Mouse (Mus musculus) kidney, embryonic 14.5 days (tissue): Measurements from ENCODE around the gene Ddx42. TPM values are rescaled to one million over a fixed set of nuclear protein-coding genes. Genes with fewer than 3 reads are reported as not detected.
"Not testable (repeated sequence)": the region's sequence is repeated elsewhere in the genome, so short reads cannot be mapped to it uniquely, and the experiment has no call there.

ENCODE experiments used
- ATAC-seq: fragments of 200-750 bp; cut with Nextera tagmentation; 2 replicates; pipeline ENCODE4 v1.8.0; 2017; ENCODE audit warnings: moderate number of reproducible peaks, mild to moderate bottlenecking, moderate TSS enrichment, moderate library complexity; ENCODE audit not compliant: low FRiP score, low TSS enrichment
- H3K27ac ChIP-seq: fragments of 300-500 bp; sonication (generic); 2 replicates; pipeline ENCODE4 v1.5.1; 2014; ENCODE audit warnings: low read depth, mild to moderate bottlenecking, low read length, moderate library complexity, mixed read lengths
- H3K27me3 ChIP-seq: fragments of 300-500 bp; sonication (generic); 2 replicates; pipeline ENCODE4 v1.6.1; 2014; ENCODE audit warnings: mild to moderate bottlenecking, low read length; ENCODE audit not compliant: control insufficient read depth, insufficient read depth
- H3K36me3 ChIP-seq: fragments of 300-500 bp; sonication (generic); 2 replicates; pipeline ENCODE4 v1.6.1; 2014; ENCODE audit warnings: low read length, mixed read lengths; ENCODE audit not compliant: control insufficient read depth, insufficient read depth
- H3K4me1 ChIP-seq: fragments of 300-500 bp; sonication (generic); 2 replicates; pipeline ENCODE4 v1.6.1; 2014; ENCODE audit warnings: low read length, mixed read lengths; ENCODE audit not compliant: control insufficient read depth, insufficient read depth
- H3K4me2 ChIP-seq: fragments of 300-500 bp; sonication (generic); replicated peaks from 2 replicates; pipeline ENCODE4 v1.6.1; 2014; ENCODE audit warnings: low read depth, mild to moderate bottlenecking, low read length
- H3K4me3 ChIP-seq: fragments of 300-500 bp; sonication (generic); 2 replicates; pipeline ENCODE4 v1.5.1; 2014; ENCODE audit warnings: mild to moderate bottlenecking, low read length
- H3K9ac ChIP-seq: fragments of 300-500 bp; sonication (generic); 2 replicates; pipeline ENCODE4 v1.6.1; 2014; ENCODE audit warnings: low read depth, mild to moderate bottlenecking, low read length, moderate library complexity
- H3K9me3 ChIP-seq: fragments of 300-500 bp; sonication (generic); 2 replicates; pipeline ENCODE4 v1.6.1; 2016; ENCODE audit warnings: low read length; ENCODE audit not compliant: control insufficient read depth
- WGBS: fragments of 180-500 bp; shearing (Covaris S2); extraction: QIAGEN DNeasy Blood & Tissue Kit; methylation state at CpG from one replicate; pipeline ENCODE4 v1.1.7; 2014; 5-methylcytosine and 5-hydroxymethylcytosine counted together
- polyA plus RNA-seq: library from polyadenylated mRNA; unstranded; fragments of >200 nt; fragmentation: Nextera tagmentation; extraction: Ambion mirVana; gene quantifications from 2 replicates; pipeline ENCODE4 v1.2.1, GENCODE M21; 2014

Ddx42 gene
- polyA plus RNA-seq, 1 experiment from 2014 or later, result 71.8 TPM

GRCm38 (mm10) chr11:106215450-106215859 is 1.3 kb upstream of the Ddx42 start:
- H3K4me1 ChIP-seq, result peaks cover 13% of the 10 kb centered on the region
- no peaks in the 10 kb centered on the region for H3K27me3 ChIP-seq
- peak overlapping the region; percentile 99 for H3K4me3 ChIP-seq
- H3K9me3 ChIP-seq, result no peaks in the 10 kb centered on the region
- peaks cover 22% of the 10 kb centered on the region for H3K36me3 ChIP-seq
- 29% methylated on average over 7 of the region's 7 CpGs for WGBS
- no peak for ATAC-seq
- peak overlapping the region; percentile 97 for H3K9ac ChIP-seq
- peak overlapping the region; percentile 97; the same call in 1 of the 2 replicates for H3K27ac ChIP-seq
- peak overlapping the region; percentile 74 for H3K4me2 ChIP-seq

DNA sequence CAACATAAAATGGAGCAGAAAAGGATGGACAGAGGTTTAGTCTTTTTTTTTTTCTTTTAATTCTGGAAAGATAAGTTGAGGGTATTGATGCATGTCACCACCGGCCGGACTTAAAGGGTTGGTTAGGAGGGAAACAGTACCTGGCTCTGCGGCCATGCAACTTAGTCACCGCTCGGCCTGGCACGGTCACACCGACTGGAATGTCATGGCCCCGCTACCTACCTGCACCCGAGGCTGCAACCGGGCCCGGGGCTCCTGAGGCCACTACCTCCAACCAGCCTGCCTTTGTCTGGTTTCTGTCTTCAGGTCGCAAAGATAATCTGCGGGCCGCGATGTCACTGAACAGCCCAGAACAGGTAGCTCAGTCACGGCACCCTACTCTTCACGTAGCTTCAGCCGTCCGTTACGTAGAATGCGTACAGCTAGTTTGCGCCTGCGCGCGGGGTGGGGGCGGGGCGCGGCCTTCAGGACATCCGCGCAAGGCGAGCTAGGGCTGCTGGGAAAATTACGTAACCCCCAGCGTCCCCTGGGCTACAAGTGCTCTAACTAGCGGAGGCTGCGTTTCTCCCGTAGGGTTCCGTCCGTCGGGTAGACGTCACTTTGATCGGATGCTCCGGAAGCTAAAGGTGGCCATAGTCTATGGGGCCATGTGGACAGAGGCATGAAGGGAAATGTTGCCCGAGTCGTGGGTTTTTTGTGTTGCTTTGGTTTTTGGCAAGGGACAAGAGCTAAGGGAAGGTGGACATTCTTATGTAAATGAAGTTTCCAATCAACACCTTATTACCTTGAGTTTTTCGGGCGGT is 598 bp upstream of the Ddx42 start, which contains the start of gene Ccdc47:
Gene Ccdc47 (minus strand): TSS at position 418 of the 803 bp plus-strand sequence.
- Histone ChIP-seq H3K36me3 (peaks cover 18% of the 10 kb centered on the region), H3K27ac (peak within 1 kb of the TSS; percentile 97), H3K27me3 (no peaks in the 10 kb centered on the region), H3K9me3 (no peaks in the 10 kb centered on the region), H3K4me2 (peak within 1 kb of the TSS; percentile 76), H3K4me3 (peak within 1 kb of the TSS; percentile 99), H3K4me1 (peaks cover 13% of the 10 kb centered on the region), H3K9ac (peak within 1 kb of the TSS; percentile 97)
- WGBS, result under 1% methylated on average over 46 of the region's 46 CpGs
- ATAC-seq, result peak; percentile 96

DNA sequence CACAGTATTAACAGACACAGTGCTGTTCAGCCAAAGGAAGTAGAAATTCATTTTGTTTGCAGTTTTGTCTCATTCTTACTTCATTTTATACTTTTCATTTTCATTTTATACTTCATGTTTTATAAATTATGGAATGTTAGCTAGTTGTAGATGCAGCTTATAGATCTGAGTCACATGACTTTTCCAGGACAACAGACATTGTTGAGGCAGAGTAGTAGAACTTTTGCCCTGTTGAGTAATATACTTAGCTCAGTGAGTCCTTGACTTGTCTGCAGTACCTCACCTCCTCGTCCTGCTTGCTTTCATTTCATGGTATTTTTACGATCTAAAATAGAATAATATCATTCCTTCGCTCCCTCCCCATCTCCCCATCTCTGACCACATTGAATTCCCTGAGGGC is 3.9 kb downstream of the Ddx42 start:
- H3K36me3 ChIP-seq, result peaks cover 18% of the 10 kb centered on the region
- WGBS, result 84% methylated on average over 3 of the region's 3 CpGs

GRCm38 (mm10) chr11:106233978-106234377 is 17.3 kb downstream of the Ddx42 start:
- not testable (repeated sequence) for H3K9me3 ChIP-seq, H3K27me3 ChIP-seq, H3K4me3 ChIP-seq, ATAC-seq, H3K27ac ChIP-seq, H3K4me1 ChIP-seq, H3K4me2 ChIP-seq, H3K9ac ChIP-seq
- 77% methylated on average over 8 of the region's 8 CpGs for WGBS
- H3K36me3 ChIP-seq, result peaks cover 86% of the 10 kb centered on the region

More for the DNA sequence above, 3.9 kb downstream of the Ddx42 start:
- no peak overlapping the region for H3K9ac ChIP-seq
- no peaks in the 10 kb centered on the region for H3K27me3 ChIP-seq
- no peak for ATAC-seq
- peaks cover 4% of the 10 kb centered on the region; the same call in 1 of the 2 replicates for H3K4me1 ChIP-seq
- H3K27ac ChIP-seq, result no peak overlapping the region
- H3K4me2 ChIP-seq, result no peak overlapping the region
- no peak overlapping the region for H3K4me3 ChIP-seq
- H3K9me3 ChIP-seq, result no peaks in the 10 kb centered on the region

DNA sequence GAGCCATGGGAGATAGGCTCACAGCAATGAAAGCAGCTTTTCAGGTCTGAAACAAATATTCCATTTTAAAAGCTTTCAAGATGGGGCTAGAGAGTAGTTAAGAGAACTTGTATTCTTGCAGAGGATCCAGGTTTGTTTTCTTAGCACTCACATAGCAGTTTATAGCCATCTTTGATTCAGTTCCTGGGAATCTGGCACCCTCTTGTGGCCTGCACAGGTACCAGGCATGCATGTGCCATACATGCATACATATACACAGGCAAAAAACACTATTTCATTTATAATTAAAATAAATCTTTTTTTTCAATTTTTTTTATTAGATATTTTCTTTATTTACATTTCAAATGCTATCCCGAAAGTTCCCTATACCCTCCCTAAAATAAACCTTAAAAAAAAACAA is 30.1 kb downstream of the Ddx42 start:
- Histone ChIP-seq H3K4me3 (no peak overlapping the region), H3K9ac (no peak overlapping the region), H3K27ac (no peak overlapping the region), H3K4me2 (no peak overlapping the region), H3K9me3 (peaks cover 5% of the 10 kb centered on the region), H3K4me1 (no peaks in the 10 kb centered on the region), H3K36me3 (peaks cover 100% of the 10 kb centered on the region), H3K27me3 (no peaks in the 10 kb centered on the region)
- ATAC-seq, result no peak
- 90% methylated on average over 1 of the region's 1 CpGs for WGBS

GRCm38 (mm10) chr11:106249326-106249725 is 32.6 kb downstream of the Ddx42 start:
- Histone ChIP-seq H3K4me3 (no peak overlapping the region), H3K36me3 (peaks cover 94% of the 10 kb centered on the region), H3K4me2 (no peak overlapping the region), H3K9me3 (peaks cover 5% of the 10 kb centered on the region), H3K4me1 (no peaks in the 10 kb centered on the region), H3K27me3 (no peaks in the 10 kb centered on the region), H3K9ac (no peak overlapping the region), H3K27ac (no peak overlapping the region)
- WGBS, result 81% methylated on average over 7 of the region's 7 CpGs
- ATAC-seq, result no peak

DNA sequence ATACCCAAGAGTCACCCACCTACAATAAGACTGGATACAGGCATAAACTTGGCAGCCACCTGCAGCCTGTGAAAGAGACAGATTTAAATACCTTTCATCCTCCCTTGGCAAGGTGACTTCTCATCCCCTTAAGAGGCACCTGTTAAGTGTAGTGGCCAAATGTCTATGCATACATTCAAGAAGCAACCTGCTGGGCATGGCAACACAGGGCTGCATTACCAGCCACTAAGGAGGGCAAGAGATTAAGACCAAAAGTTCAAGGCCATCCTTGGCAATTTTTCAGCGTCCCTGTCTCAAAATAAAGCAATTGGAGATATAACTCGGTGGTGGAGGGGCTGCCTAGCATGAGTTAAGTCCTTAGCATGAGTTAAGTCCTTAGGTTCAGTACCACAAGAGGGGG is 38.0 kb downstream of the Ddx42 start:
- Histone ChIP-seq H3K9ac (peak overlapping the region; percentile 86), H3K27me3 (no peaks in the 10 kb centered on the region), H3K4me2 (peak overlapping the region; percentile 83), H3K27ac (no peak overlapping the region), H3K4me1 (peaks cover 15% of the 10 kb centered on the region; the same call in 1 of the 2 replicates), H3K36me3 (peaks cover 60% of the 10 kb centered on the region), H3K9me3 (no peaks in the 10 kb centered on the region), H3K4me3 (peak overlapping the region; percentile 91)
- no peak for ATAC-seq
- 25% methylated on average over 2 of the region's 2 CpGs for WGBS

GRCm38 (mm10) chr11:106255174-106255573 is 38.4 kb downstream of the Ddx42 start:
- Histone ChIP-seq H3K4me2 (peak overlapping the region; percentile 83), H3K27ac (peak overlapping the region; percentile 32; the same call in 1 of the 2 replicates), H3K4me3 (peak overlapping the region; percentile 91), H3K4me1 (peaks cover 15% of the 10 kb centered on the region; the same call in 1 of the 2 replicates), H3K9ac (peak overlapping the region; percentile 86), H3K9me3 (no peaks in the 10 kb centered on the region), H3K27me3 (no peaks in the 10 kb centered on the region), H3K36me3 (peaks cover 56% of the 10 kb centered on the region)
- peak; percentile 28; the same call in 1 of the 2 replicates for ATAC-seq
- 2% methylated on average over 22 of the region's 22 CpGs for WGBS
